ENCODE assay signal across 12 mouse cellular contexts in genomic region chr2:84810526-84810885, GRCm38 (mm10). TPM values are rescaled to one million over a fixed set of nuclear protein-coding genes. Genes with fewer than 3 reads are reported as not detected.
DNase-seq lines count a peak whose midpoint lies in the region; ATAC-seq lines count a peak whose summit lies in the region.
"Had no signal": no experiment of that assay in that cellular context is flagged by ENCODE, and none has a peak within 500 bp of the region (broad histone marks: within the 10 kb centered on the region; RNA-seq: fewer than 3 reads in every experiment).

No protein-coding gene starts in this region.

- H3K27me3 ChIP-seq in hindbrain, embryonic 11.5 days (ENCODE audit: control insufficient read depth, insufficient read depth, low read length) = no peaks in the 10 kb centered on the region
- no peaks in the 10 kb centered on the region for H3K27me3 ChIP-seq in hindbrain, embryonic 12.5 days
- no peaks in the 10 kb centered on the region for H3K27me3 ChIP-seq in embryonic facial prominence, embryonic 14.5 days (replicated peaks; ENCODE audit: control insufficient read depth, insufficient read depth, low read length)
- H3K27me3 ChIP-seq in midbrain, embryonic 11.5 days (ENCODE audit: control insufficient read depth, insufficient read depth, low read length) = no peaks in the 10 kb centered on the region

- no peak overlapping the region for H3K9ac ChIP-seq in hindbrain, embryonic 11.5 days (ENCODE audit: low read depth, low read length)
- H3K9ac ChIP-seq in hindbrain, embryonic 12.5 days = no peak overlapping the region
- no peak overlapping the region for H3K9ac ChIP-seq in embryonic facial prominence, embryonic 14.5 days (ENCODE audit: low read depth, low read length)
- H3K9ac ChIP-seq in midbrain, embryonic 11.5 days (ENCODE audit: low read length) = no peak overlapping the region

- H3K4me1 ChIP-seq in hindbrain, embryonic 11.5 days (replicated peaks; ENCODE audit: control insufficient read depth, insufficient read depth, low read length) = no peaks in the 10 kb centered on the region
- H3K4me1 ChIP-seq in hindbrain, embryonic 12.5 days = peaks cover 4% of the 10 kb centered on the region; the same call in 1 of the 2 replicates
- H3K4me1 ChIP-seq in embryonic facial prominence, embryonic 14.5 days (ENCODE audit: control insufficient read depth, insufficient read depth, low read length) = peaks cover 5% of the 10 kb centered on the region; the same call in 1 of the 2 replicates
- H3K4me1 ChIP-seq in midbrain, embryonic 11.5 days (ENCODE audit: control insufficient read depth, insufficient read depth, low read length) = peaks cover 4% of the 10 kb centered on the region; the same call in 1 of the 2 replicates

- H3K36me3 ChIP-seq in hindbrain, embryonic 11.5 days (ENCODE audit: control insufficient read depth, insufficient read depth, low read length) = no peaks in the 10 kb centered on the region
- no peaks in the 10 kb centered on the region for H3K36me3 ChIP-seq in hindbrain, embryonic 12.5 days
- no peaks in the 10 kb centered on the region for H3K36me3 ChIP-seq in embryonic facial prominence, embryonic 14.5 days (ENCODE audit: control insufficient read depth, insufficient read depth, low read length)
- H3K36me3 ChIP-seq in midbrain, embryonic 11.5 days (ENCODE audit: control insufficient read depth, insufficient read depth, low read length) = no peaks in the 10 kb centered on the region

- no peaks in the 10 kb centered on the region for H3K9me3 ChIP-seq in hindbrain, embryonic 11.5 days (ENCODE audit: control insufficient read depth, low read length)
- 0 out of 2 replicates have a peak, but pooled peaks cover 3% of the 10 kb centered on the region for H3K9me3 ChIP-seq in hindbrain, embryonic 12.5 days (replicated peaks)
- no peaks in the 10 kb centered on the region for H3K9me3 ChIP-seq in embryonic facial prominence, embryonic 14.5 days (ENCODE audit: control insufficient read depth, low read length)
- no peaks in the 10 kb centered on the region for H3K9me3 ChIP-seq in midbrain, embryonic 11.5 days (ENCODE audit: control insufficient read depth, low read length)

- no peak for DNase-seq in hindbrain, embryonic 11.5 days (ENCODE audit: low spot score)
- DNase-seq in embryonic facial prominence, embryonic 14.5 days (ENCODE audit: low spot score) = no peak
- DNase-seq in midbrain, embryonic 11.5 days (ENCODE audit: low spot score, missing footprints) = no peak
- DNase-seq in layer of hippocampus, postnatal 10 days (ENCODE audit: low spot score in 2 of 2) = no peak
- no peak for DNase-seq in embryo, embryonic 10 days (ENCODE audit: low spot score)
- no peak for DNase-seq in adrenal gland, adult (ENCODE audit: inconsistent age in 2 of 2, low spot score in 1 of 2)

- no peak overlapping the region for H3K4me2 ChIP-seq in hindbrain, embryonic 11.5 days (replicated peaks; ENCODE audit: low read depth, low read length)
- no peak overlapping the region for H3K4me2 ChIP-seq in hindbrain, embryonic 12.5 days (replicated peaks)
- peak overlapping the region; percentile 56 for H3K4me2 ChIP-seq in embryonic facial prominence, embryonic 14.5 days (ENCODE audit: low read depth, low read length)
- no peak overlapping the region for H3K4me2 ChIP-seq in midbrain, embryonic 11.5 days

- peak; percentile 26; the same call in 1 of the 2 replicates for ATAC-seq in hindbrain, embryonic 11.5 days (ENCODE audit: low FRiP score)
- ATAC-seq in hindbrain, embryonic 12.5 days (ENCODE audit: low FRiP score) = no peak
- peak; percentile 17; the same call in 1 of the 2 replicates for ATAC-seq in embryonic facial prominence, embryonic 14.5 days (ENCODE audit: low read depth)
- peak; percentile 12; the same call in 1 of the 2 replicates for ATAC-seq in granulocyte monocyte progenitor cell, adult 5-6 weeks (replicated peaks; ENCODE audit: poor library complexity, severe bottlenecking)
- ATAC-seq in midbrain, embryonic 11.5 days (ENCODE audit: low FRiP score) = peak; percentile 19; the same call in 1 of the 2 replicates

- 83% methylated on average over 6 of the region's 6 CpGs for WGBS in hindbrain, embryonic 11.5 days
- 77% methylated on average over 6 of the region's 6 CpGs for WGBS in hindbrain, embryonic 12.5 days
- WGBS in embryonic facial prominence, embryonic 14.5 days = 70% methylated on average over 6 of the region's 6 CpGs
- WGBS in midbrain, embryonic 11.5 days = 77% methylated on average over 6 of the region's 6 CpGs

- H3K27ac ChIP-seq in hindbrain, embryonic 11.5 days (ENCODE audit: low read depth, low read length) = no peak overlapping the region
- H3K27ac ChIP-seq in hindbrain, embryonic 12.5 days = no peak overlapping the region
- no peak overlapping the region for H3K27ac ChIP-seq in embryonic facial prominence, embryonic 14.5 days (replicated peaks; ENCODE audit: low read depth, low read length)
- H3K27ac ChIP-seq in midbrain, embryonic 11.5 days (ENCODE audit: low read depth, low read length) = no peak overlapping the region

- H3K4me3 ChIP-seq in hindbrain, embryonic 11.5 days (ENCODE audit: low read depth, low read length) = no peak overlapping the region
- H3K4me3 ChIP-seq in hindbrain, embryonic 12.5 days = no peak overlapping the region
- H3K4me3 ChIP-seq in embryonic facial prominence, embryonic 14.5 days (ENCODE audit: low read depth, low read length) = peak overlapping the region; percentile 31; the same call in 1 of the 2 replicates
- no peak overlapping the region for H3K4me3 ChIP-seq in midbrain, embryonic 11.5 days (ENCODE audit: low read depth, low read length)

RNA-seq across cellular contexts. Expression of gene Ube2l6, which starts 11.9 kb away (rescaled TPM):
- 39.7 and 42.1 TPM in 2 replicates for polyA plus RNA-seq in hindbrain, embryonic 11.5 days (2014; fragmentation: Nextera tagmentation; extraction: Ambion mirVana)
- 32.9 and 34.0 TPM in 2 replicates for polyA plus RNA-seq in hindbrain, embryonic 12.5 days (2016; fragmentation: Nextera tagmentation; extraction: Ambion mirVana)
- 44.5 and 48.2 TPM in 2 replicates for polyA plus RNA-seq in embryonic facial prominence, embryonic 14.5 days (2014; fragmentation: Nextera tagmentation; extraction: Ambion mirVana)
- 5.6 and 6.3 TPM in 2 replicates for total RNA-seq in granulocyte monocyte progenitor cell, adult 5-6 weeks (2014; fragmentation: Nextera tagmentation)
- total RNA-seq in granulocyte monocyte progenitor cell, adult 5-6 weeks (2017) = 4.0 and 7.1 TPM in 2 replicates
- polyA plus RNA-seq in midbrain, embryonic 11.5 days (2014; fragmentation: Nextera tagmentation; extraction: Ambion mirVana) = 39.4 and 39.5 TPM in 2 replicates
- 1 to 10 TPM; 7.9 to 8.5 TPM for total RNA-seq in layer of hippocampus, postnatal 10 days (2021)

RNA-seq across cellular contexts. Expression of gene Smtnl1, which starts 11.9 kb away (rescaled TPM):
- polyA plus RNA-seq in hindbrain, embryonic 11.5 days (2014; fragmentation: Nextera tagmentation; extraction: Ambion mirVana) = not detected in 2 replicates
- 0.13 TPM in 1 of 2 replicates, not detected in the other for polyA plus RNA-seq in hindbrain, embryonic 12.5 days (2016; fragmentation: Nextera tagmentation; extraction: Ambion mirVana)
- 0.48 and 1.6 TPM in 2 replicates for polyA plus RNA-seq in embryonic facial prominence, embryonic 14.5 days (2014; fragmentation: Nextera tagmentation; extraction: Ambion mirVana)
- total RNA-seq in granulocyte monocyte progenitor cell, adult 5-6 weeks (2014; fragmentation: Nextera tagmentation) = not detected in 2 replicates
- total RNA-seq in granulocyte monocyte progenitor cell, adult 5-6 weeks (2017) = not detected in 2 replicates
- polyA plus RNA-seq in midbrain, embryonic 11.5 days (2014; fragmentation: Nextera tagmentation; extraction: Ambion mirVana) = 0.15 TPM in 1 of 2 replicates, not detected in the other
- total RNA-seq in layer of hippocampus, postnatal 10 days (2021) = not detected
- total RNA-seq: common myeloid progenitor, adult 5-6 weeks; left cerebral cortex, adult 8-10 months; MEL had no signal
- polyA plus RNA-seq: gonadal fat pad, adult 2 months had no signal

RNA-seq across cellular contexts. Expression of gene Timm10, which starts 16.3 kb away (rescaled TPM):
- 43.1 and 44.2 TPM in 2 replicates for polyA plus RNA-seq in hindbrain, embryonic 11.5 days (2014; fragmentation: Nextera tagmentation; extraction: Ambion mirVana)
- polyA plus RNA-seq in hindbrain, embryonic 12.5 days (2016; fragmentation: Nextera tagmentation; extraction: Ambion mirVana) = 35.0 and 35.8 TPM in 2 replicates
- polyA plus RNA-seq in embryonic facial prominence, embryonic 14.5 days (2014; fragmentation: Nextera tagmentation; extraction: Ambion mirVana) = 55.5 and 55.7 TPM in 2 replicates
- 52.3 and 76.6 TPM in 2 replicates for total RNA-seq in granulocyte monocyte progenitor cell, adult 5-6 weeks (2014; fragmentation: Nextera tagmentation)
- 32.2 and 34.6 TPM in 2 replicates for total RNA-seq in granulocyte monocyte progenitor cell, adult 5-6 weeks (2017)
- polyA plus RNA-seq in midbrain, embryonic 11.5 days (2014; fragmentation: Nextera tagmentation; extraction: Ambion mirVana) = 38.1 and 43.1 TPM in 2 replicates
- 10 to 100 TPM; 58.7 to 64.2 TPM for total RNA-seq in layer of hippocampus, postnatal 10 days (2021)

RNA-seq across cellular contexts. Expression of gene Slc43a1, which starts 28.1 kb away (rescaled TPM):
- 14.5 and 19.6 TPM in 2 replicates for polyA plus RNA-seq in hindbrain, embryonic 11.5 days (2014; fragmentation: Nextera tagmentation; extraction: Ambion mirVana)
- 9.1 and 12.0 TPM in 2 replicates for polyA plus RNA-seq in hindbrain, embryonic 12.5 days (2016; fragmentation: Nextera tagmentation; extraction: Ambion mirVana)
- polyA plus RNA-seq in embryonic facial prominence, embryonic 14.5 days (2014; fragmentation: Nextera tagmentation; extraction: Ambion mirVana) = 14.3 and 17.0 TPM in 2 replicates
- 14.6 and 23.4 TPM in 2 replicates for total RNA-seq in granulocyte monocyte progenitor cell, adult 5-6 weeks (2014; fragmentation: Nextera tagmentation)
- 11.5 and 11.8 TPM in 2 replicates for total RNA-seq in granulocyte monocyte progenitor cell, adult 5-6 weeks (2017)
- polyA plus RNA-seq in midbrain, embryonic 11.5 days (2014; fragmentation: Nextera tagmentation; extraction: Ambion mirVana) = 16.3 and 18.6 TPM in 2 replicates
- under 1 TPM; 0.27 to 0.75 TPM for total RNA-seq in layer of hippocampus, postnatal 10 days (2021)

RNA-seq across cellular contexts. Expression of gene Serping1, which starts 35.3 kb away (rescaled TPM):
- 38.0 and 46.1 TPM in 2 replicates for polyA plus RNA-seq in hindbrain, embryonic 11.5 days (2014; fragmentation: Nextera tagmentation; extraction: Ambion mirVana)
- polyA plus RNA-seq in hindbrain, embryonic 12.5 days (2016; fragmentation: Nextera tagmentation; extraction: Ambion mirVana) = 35.4 and 43.2 TPM in 2 replicates
- polyA plus RNA-seq in embryonic facial prominence, embryonic 14.5 days (2014; fragmentation: Nextera tagmentation; extraction: Ambion mirVana) = 63.0 and 64.7 TPM in 2 replicates
- total RNA-seq in granulocyte monocyte progenitor cell, adult 5-6 weeks (2014; fragmentation: Nextera tagmentation) = not detected in 2 replicates
- total RNA-seq in granulocyte monocyte progenitor cell, adult 5-6 weeks (2017) = not detected in 2 replicates
- 37.0 and 39.2 TPM in 2 replicates for polyA plus RNA-seq in midbrain, embryonic 11.5 days (2014; fragmentation: Nextera tagmentation; extraction: Ambion mirVana)
- total RNA-seq in layer of hippocampus, postnatal 10 days (2021) = 10 to 100 TPM in 1 of 2 experiments, 1 to 10 TPM in 1; 9.6 to 10.1 TPM
- total RNA-seq: common myeloid progenitor, adult 5-6 weeks; MEL had no signal
